Mouse (Mus musculus): Measurements from ENCODE around the gene Wfikkn1. TPM values are rescaled to one million over a fixed set of nuclear protein-coding genes. Genes with fewer than 3 reads are reported as not detected.

Gene Wfikkn1
- polyA plus RNA-seq, 1 experiment: 0.74 TPM

GRCm38 (mm10) chr17:25879750-25880149 lies 908 bp downstream of the Wfikkn1 start:
- Histone ChIP-seq H3K27ac (ENCODE audit: insufficient read depth, low read length) (no peak overlapping the region), H3K27me3 (ENCODE audit: control insufficient read depth, insufficient read depth, low read length) (no peaks in the 10 kb centered on the region), H3K36me3 (ENCODE audit: control insufficient read depth, insufficient read depth, low read length) (peaks cover 18% of the 10 kb centered on the region), H3K4me3 (ENCODE audit: extremely low read depth, insufficient read depth, insufficient read length) (no peak overlapping the region), H3K4me1 (ENCODE audit: control insufficient read depth, insufficient read depth, insufficient read length) (no peaks in the 10 kb centered on the region; the same call in 1 of the 2 replicates)
- WGBS: 94% methylated on average over 8 of the region's 8 CpGs
- no peak for DNase-seq (ENCODE audit: low read depth in 1 of 2, low spot score in 2 of 2)
- no peak for TF ChIP-seq POLR2A (IDR thresholded peaks at IDR 0.05; ENCODE audit: low read depth, low read length)
- no peak for TF ChIP-seq CTCF (IDR thresholded peaks at IDR 0.05; ENCODE audit: extremely low read depth, insufficient read depth, insufficient read length, insufficient replicate concordance)

DNA sequence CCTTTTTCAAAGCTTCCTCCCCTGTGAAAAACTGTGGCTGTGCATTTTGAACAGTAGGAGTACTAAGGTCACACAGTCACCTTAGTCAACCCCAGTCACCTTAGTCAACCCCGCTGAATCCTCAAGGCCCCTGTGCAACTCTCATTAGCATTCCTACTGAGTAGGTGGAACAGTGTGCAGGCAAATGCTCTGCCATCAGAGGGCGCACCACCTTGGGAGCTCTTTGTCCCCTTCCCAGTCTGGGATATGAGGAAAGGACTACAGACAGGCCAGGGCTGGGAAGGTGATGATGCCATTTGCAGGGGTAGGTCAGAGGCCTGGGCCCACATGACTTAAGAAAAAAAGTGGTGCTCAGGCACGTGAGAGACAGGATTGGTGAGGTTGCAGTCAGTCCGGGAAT lies 1.4 kb downstream of the Wfikkn1 start:
- no peak overlapping the region for H3K27ac ChIP-seq (ENCODE audit: insufficient read depth, low read length)
- no peaks in the 10 kb centered on the region for H3K27me3 ChIP-seq (ENCODE audit: control insufficient read depth, insufficient read depth, low read length)
- H3K4me1 ChIP-seq (ENCODE audit: control insufficient read depth, insufficient read depth, insufficient read length): no peaks in the 10 kb centered on the region; the same call in 1 of the 2 replicates
- H3K36me3 ChIP-seq (ENCODE audit: control insufficient read depth, insufficient read depth, low read length): peaks cover 14% of the 10 kb centered on the region
- TF ChIP-seq POLR2A (IDR thresholded peaks at IDR 0.05; ENCODE audit: low read depth, low read length) (no peak), CTCF (IDR thresholded peaks at IDR 0.05; ENCODE audit: extremely low read depth, insufficient read depth, insufficient read length, insufficient replicate concordance) (peak; percentile 7; the same call in 1 of the 2 replicates)
- WGBS: 87% methylated on average over 4 of the region's 4 CpGs
- H3K4me3 ChIP-seq (ENCODE audit: extremely low read depth, insufficient read depth, insufficient read length): no peak overlapping the region
- no peak for DNase-seq (ENCODE audit: low read depth in 1 of 2, low spot score in 2 of 2)

DNA sequence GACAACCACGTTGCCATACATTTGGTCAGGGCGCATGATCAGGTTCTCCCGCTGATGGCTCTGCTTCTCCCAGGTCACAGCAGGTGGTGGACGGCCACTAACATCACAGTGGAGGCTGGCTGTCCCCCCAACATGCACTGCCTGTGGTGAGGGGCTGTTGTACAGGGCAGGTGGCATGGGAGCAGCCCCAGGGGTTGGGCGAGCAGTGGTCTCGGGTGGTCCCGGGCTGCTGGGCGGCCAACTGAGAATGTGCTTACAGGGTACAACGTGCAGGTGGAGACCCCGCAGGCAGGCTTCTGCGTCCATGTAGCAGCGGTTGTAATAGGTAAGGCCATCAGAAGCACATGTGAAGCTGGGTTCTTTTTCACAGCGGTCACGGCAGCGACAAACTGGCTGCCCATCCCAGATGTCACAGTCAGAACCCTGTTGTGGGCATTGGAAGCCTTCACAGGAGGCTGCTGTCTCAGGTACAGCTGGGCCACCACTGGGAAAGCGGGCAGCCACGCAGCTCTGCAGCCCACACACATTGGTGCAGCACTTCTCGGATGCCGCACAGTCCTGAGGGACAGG lies 2.0 kb downstream of the Wfikkn1 start:
- TF ChIP-seq POLR2A (IDR thresholded peaks at IDR 0.05; ENCODE audit: low read depth, low read length): no peak
- no peak for TF ChIP-seq CTCF (IDR thresholded peaks at IDR 0.05; ENCODE audit: extremely low read depth, insufficient read depth, insufficient read length, insufficient replicate concordance)
- WGBS: 95% methylated on average over 19 of the region's 19 CpGs
- H3K27me3 ChIP-seq (ENCODE audit: control insufficient read depth, insufficient read depth, low read length): no peaks in the 10 kb centered on the region
- no peaks in the 10 kb centered on the region; the same call in 1 of the 2 replicates for H3K4me1 ChIP-seq (ENCODE audit: control insufficient read depth, insufficient read depth, insufficient read length)
- no peak overlapping the region for H3K27ac ChIP-seq (ENCODE audit: insufficient read depth, low read length)
- H3K36me3 ChIP-seq (ENCODE audit: control insufficient read depth, insufficient read depth, low read length): peaks cover 11% of the 10 kb centered on the region; the same call in 1 of the 2 replicates
- H3K4me3 ChIP-seq (ENCODE audit: extremely low read depth, insufficient read depth, insufficient read length): no peak overlapping the region
- no peak for DNase-seq (ENCODE audit: low read depth in 1 of 2, low spot score in 2 of 2)

DNA sequence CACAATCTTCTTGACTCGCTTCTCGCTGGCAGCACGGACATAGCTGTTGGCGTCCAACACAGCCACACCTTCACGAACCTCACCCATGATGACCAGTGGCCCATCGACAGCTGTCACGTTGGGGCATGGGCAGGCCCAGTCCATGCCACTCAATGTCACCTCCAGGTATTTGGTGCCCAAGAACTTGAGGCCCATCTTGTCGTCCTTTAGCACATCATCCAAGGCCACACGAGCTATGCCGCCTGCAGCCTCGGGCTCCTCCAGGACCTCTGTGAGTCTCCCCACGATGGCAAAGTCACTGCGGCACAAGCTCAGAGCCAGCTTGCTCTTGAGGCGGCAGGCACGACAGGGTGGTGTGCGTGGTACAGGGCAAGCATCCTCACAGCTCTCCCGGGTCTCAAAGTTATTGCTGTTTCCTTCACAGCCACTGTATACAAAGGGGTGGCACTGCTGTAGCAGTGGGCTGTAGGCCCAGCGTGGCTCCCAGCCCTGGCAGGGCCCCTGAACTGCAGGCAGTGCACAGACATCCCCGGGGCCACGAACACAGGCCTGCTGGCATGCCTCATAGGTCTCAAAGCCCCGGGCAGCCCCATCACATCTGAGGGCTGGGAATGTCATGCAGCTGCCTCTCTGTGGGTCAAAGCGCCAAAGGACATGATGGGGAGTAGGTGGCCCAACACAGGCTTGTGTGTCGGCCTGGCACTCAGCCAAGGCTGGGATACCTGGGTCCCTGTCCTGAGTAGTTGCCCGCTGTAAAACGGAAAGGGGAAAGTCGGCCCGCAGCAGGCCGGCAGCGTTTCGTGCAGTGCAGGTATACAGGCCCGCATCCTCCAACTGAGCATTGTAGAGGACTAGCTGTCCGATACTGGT lies 2.7 kb downstream of the Wfikkn1 start:
- Histone ChIP-seq H3K4me1 (ENCODE audit: control insufficient read depth, insufficient read depth, insufficient read length) (no peaks in the 10 kb centered on the region; the same call in 1 of the 2 replicates), H3K27ac (ENCODE audit: insufficient read depth, low read length) (no peak overlapping the region), H3K27me3 (ENCODE audit: control insufficient read depth, insufficient read depth, low read length) (no peaks in the 10 kb centered on the region), H3K4me3 (ENCODE audit: extremely low read depth, insufficient read depth, insufficient read length) (no peak overlapping the region), H3K36me3 (ENCODE audit: control insufficient read depth, insufficient read depth, low read length) (peaks cover 7% of the 10 kb centered on the region; the same call in 1 of the 2 replicates)
- no peak for TF ChIP-seq CTCF (IDR thresholded peaks at IDR 0.05; ENCODE audit: extremely low read depth, insufficient read depth, insufficient read length, insufficient replicate concordance)
- TF ChIP-seq POLR2A (IDR thresholded peaks at IDR 0.05; ENCODE audit: low read depth, low read length): no peak
- no peak for DNase-seq (ENCODE audit: low read depth in 1 of 2, low spot score in 2 of 2)
- 94% methylated on average over 32 of the region's 32 CpGs for WGBS

GRCm38 (mm10) chr17:25877025-25877424 lies 3.6 kb downstream of the Wfikkn1 start:
- Histone ChIP-seq H3K27ac (ENCODE audit: insufficient read depth, low read length) (no peak overlapping the region), H3K36me3 (ENCODE audit: control insufficient read depth, insufficient read depth, low read length) (peaks cover 4% of the 10 kb centered on the region; the same call in 1 of the 2 replicates), H3K4me3 (ENCODE audit: extremely low read depth, insufficient read depth, insufficient read length) (no peak overlapping the region), H3K27me3 (ENCODE audit: control insufficient read depth, insufficient read depth, low read length) (no peaks in the 10 kb centered on the region), H3K4me1 (ENCODE audit: control insufficient read depth, insufficient read depth, insufficient read length) (no peaks in the 10 kb centered on the region; the same call in 1 of the 2 replicates)
- 96% methylated on average over 3 of the region's 3 CpGs for WGBS
- no peak for DNase-seq (ENCODE audit: low read depth in 1 of 2, low spot score in 2 of 2)
- TF ChIP-seq POLR2A (IDR thresholded peaks at IDR 0.05; ENCODE audit: low read depth, low read length) (no peak), CTCF (IDR thresholded peaks at IDR 0.05; ENCODE audit: extremely low read depth, insufficient read depth, insufficient read length, insufficient replicate concordance) (no peak)

GRCm38 (mm10) chr17:25876347-25876915 lies 4.2 kb downstream of the Wfikkn1 start:
- no peaks in the 10 kb centered on the region for H3K27me3 ChIP-seq (ENCODE audit: control insufficient read depth, insufficient read depth, low read length)
- no peaks in the 10 kb centered on the region; the same call in 1 of the 2 replicates for H3K4me1 ChIP-seq (ENCODE audit: control insufficient read depth, insufficient read depth, insufficient read length)
- 80% methylated on average over 10 of the region's 10 CpGs for WGBS
- TF ChIP-seq CTCF (IDR thresholded peaks at IDR 0.05; ENCODE audit: extremely low read depth, insufficient read depth, insufficient read length, insufficient replicate concordance) (no peak), POLR2A (IDR thresholded peaks at IDR 0.05; ENCODE audit: low read depth, low read length) (no peak)
- no peak overlapping the region for H3K4me3 ChIP-seq (ENCODE audit: extremely low read depth, insufficient read depth, insufficient read length)
- no peak overlapping the region for H3K27ac ChIP-seq (ENCODE audit: insufficient read depth, low read length)
- no peak for DNase-seq (ENCODE audit: low read depth in 1 of 2, low spot score in 2 of 2)
- peaks cover 4% of the 10 kb centered on the region; the same call in 1 of the 2 replicates for H3K36me3 ChIP-seq (ENCODE audit: control insufficient read depth, insufficient read depth, low read length)

Data from spleen, adult 2 months (tissue).